Mouse (Mus musculus) kidney, postnatal 14 days (tissue): ENCODE results near the gene Zfp956.

Source experiments
- DNase-seq: peaks from one replicate; pipeline ENCODE4 v3.0.0; 2022; ENCODE audit warnings: mixed read lengths

The Zfp956 gene

DNA sequence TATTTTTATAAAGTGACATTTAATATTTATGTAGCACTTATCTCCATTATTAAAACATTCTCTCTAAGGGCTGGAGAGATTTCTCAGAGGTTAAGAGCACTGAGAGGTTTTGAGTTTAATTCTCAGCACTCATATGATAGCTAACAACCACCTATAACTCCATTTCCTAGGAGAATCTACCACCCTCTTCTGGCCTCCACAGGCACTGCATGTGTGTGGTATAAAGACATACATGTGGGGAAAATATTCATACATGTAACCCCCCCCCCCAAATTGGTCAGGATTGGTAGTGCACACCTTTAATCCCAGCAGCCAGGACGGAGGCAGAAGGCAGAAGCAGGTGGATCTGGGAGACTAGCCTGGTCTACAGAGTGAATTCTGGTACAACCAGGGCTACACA, 21.4 kb downstream of the Zfp956 start:
- DNase-seq, result no peak

DNA sequence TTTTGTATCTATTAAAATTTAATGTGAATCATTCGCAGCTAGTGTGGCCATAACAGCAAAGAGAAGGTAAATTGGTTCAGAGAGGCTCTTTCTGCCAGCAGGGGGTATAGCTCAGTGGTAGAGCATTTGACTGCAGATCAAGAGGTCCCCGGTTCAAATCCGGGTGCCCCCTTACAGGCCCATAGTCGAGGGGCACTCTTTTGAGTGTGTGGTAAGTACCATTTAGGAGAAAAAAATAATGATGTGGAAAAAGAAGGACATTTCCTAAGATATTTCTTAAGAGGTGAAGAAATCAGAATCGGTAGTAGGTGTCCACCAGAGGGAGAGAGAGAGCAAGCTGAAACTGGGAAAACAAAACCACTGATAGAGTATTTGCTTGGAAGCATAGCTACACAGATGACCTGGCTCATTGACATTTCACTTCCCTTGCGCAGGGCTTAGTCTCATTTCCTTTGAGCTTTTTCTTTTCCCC, 25.7 kb downstream of the Zfp956 start:
- DNase-seq, result peak; percentile 81

GRCm38 (mm10) chr6:47983936-47984335, 30.7 kb downstream of the Zfp956 start:
- no peak for DNase-seq

DNA sequence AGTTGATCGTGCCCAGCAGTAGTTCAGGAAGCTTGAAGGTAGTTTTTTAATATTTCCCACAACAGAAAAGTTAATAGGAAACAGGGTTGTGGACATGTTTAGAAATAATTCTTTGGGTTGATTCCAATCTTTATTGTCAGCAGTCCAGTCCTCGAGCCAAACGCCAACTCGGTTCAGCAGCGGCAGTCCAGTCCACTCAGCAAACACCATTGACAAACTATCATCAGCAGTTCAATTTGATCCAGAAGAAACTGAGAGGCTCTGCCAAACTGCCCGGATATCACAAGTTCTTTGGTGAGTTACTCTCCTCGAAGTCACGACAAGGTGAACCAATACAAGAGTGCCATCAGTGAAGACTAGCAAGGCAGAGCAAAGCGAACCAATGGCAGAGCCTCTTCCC, 42.5 kb downstream of the Zfp956 start:
- no peak for DNase-seq

DNA sequence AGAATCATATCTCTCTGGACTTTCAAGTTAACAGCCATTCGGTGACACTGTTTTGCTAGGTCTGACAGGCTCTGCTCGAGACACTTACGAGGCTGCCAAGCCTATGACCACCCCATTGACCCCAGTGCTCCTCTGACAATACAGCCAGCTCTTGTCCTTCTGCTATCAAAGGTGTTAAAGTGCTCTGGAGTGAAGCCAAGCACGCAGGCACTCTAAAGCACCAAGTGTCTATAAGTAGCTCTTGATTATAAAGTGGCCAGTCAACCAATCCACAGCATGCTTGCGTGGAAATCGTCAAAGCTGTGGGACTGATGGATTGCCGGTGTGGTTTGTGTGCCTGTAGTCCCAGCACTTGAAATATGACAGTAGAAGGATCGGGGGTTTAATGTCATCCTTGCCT, 57.5 kb downstream of the Zfp956 start:
- no peak for DNase-seq
